Mouse (Mus musculus): ENCODE results near the gene Gm28035. TPM values are rescaled to one million over a fixed set of nuclear protein-coding genes. Genes with fewer than 3 reads are reported as not detected.

Gm28035 gene
- total and polyA plus RNA-seq, 3 experiments: 4.6 to 7.6 (median 6.0) TPM

DNA sequence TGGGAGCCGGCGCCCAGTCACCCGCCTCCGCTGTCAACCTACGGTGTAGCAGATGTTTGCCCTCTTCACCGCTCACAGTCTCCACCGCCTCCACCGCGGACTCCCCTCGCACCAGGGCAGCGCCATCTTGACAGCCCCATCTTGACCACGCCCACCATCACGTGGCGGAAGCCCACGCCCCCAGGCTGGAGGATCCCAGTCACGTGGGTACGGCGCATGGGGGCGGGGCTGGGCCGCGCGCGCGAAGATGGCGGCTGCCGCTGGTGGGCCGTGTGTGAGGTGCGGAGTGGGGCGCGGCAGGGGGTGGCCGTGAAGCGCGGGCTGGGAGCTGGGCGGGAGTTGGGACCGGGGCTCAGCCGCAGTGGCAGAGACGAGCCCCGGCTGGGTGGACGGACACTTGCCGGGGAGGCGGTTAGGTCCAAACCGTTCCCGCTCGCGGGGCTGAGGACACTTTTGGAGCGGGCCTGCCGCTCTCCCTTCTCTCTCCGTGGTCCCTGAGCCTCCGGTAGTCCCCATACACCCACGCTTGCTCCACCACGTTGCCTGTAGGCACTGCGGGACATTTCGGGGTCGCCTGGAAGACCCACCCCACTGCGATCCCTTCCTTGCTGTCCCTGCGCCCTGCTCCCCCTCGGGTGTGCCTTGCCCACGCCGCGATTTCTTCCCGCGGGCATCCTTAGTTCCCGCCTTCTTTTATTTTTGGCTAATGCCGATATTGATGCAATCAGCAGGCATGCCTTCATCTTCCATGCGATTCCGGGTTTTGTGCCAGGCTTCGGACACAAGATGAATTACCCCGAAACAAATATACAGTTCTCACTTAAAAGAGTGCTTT is 46.0 kb downstream of the Gm28035 start, which contains the start of the genes Dolk and Nup188:
Dolk (minus strand) TSS at position 143 of the 835 bp plus-strand sequence.
Nup188 (plus strand) TSS at position 206 of the 835 bp plus-strand sequence.
- peak within 1 kb of the TSS; percentile 90 for H3K9ac ChIP-seq (ENCODE audit: low read depth, low read length)

DNA sequence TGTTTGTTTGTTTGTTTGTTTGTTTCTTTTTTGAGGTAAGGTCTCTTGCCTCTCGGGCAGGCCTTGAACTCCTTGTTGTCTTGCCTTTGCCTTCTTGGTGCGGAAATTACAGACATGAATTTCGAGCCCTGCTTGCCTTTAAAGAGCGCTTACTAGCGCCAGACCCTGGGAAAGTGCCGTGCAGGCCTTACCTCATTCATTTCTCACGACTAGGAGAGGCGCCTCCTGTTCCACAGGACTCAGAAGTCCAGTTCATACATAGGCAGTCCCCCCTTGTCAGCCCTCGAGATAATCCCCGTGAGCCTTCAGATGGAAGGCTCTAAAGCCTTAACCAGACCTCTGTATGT is 46.6 kb downstream of the Gm28035 start:
- peaks cover 2% of the 10 kb centered on the region; the same call in 1 of the 2 replicates for H3K4me1 ChIP-seq (ENCODE audit: control insufficient read depth, insufficient read depth, low read length)
- DNase-seq: no peak
- intact Hi-C loops (cut with DNase I): loop anchor here (5.0 kb wide), 2 partner anchors 115 to 155 kb away; partner anchors contain the start of genes Endog and Tbc1d13
- no peak overlapping the region; the same call in 1 of the 2 replicates for H3K9ac ChIP-seq (ENCODE audit: low read depth, low read length)
- H3K36me3 ChIP-seq (ENCODE audit: control insufficient read depth, insufficient read depth, low read length): no peaks in the 10 kb centered on the region
- peaks cover 1% of the 10 kb centered on the region for H3K79me2 ChIP-seq (replicated peaks; ENCODE audit: control insufficient read depth, insufficient read depth, low read length)
- peak overlapping the region; percentile 78 for H3K27ac ChIP-seq
- H3K27me3 ChIP-seq (ENCODE audit: control insufficient read depth, insufficient read depth, low read length): no peaks in the 10 kb centered on the region
- under 1% methylated on average over 10 of the region's 10 CpGs for WGBS
- peak overlapping the region; percentile 89 for H3K4me3 ChIP-seq
- TF ChIP-seq CTCF (IDR thresholded peaks at IDR 0.05): no peak
- no peak for TF ChIP-seq POLR2A (IDR thresholded peaks at IDR 0.05; ENCODE audit: insufficient read depth, low read depth, low read length)
- TF ChIP-seq EP300 (IDR thresholded peaks at IDR 0.05; ENCODE audit: insufficient read depth, low read depth, low read length): no peak

More for the DNA sequence above, 46.0 kb downstream of the Gm28035 start, which contains the start of the genes Dolk and Nup188:
- Histone ChIP-seq H3K79me2 (replicated peaks; ENCODE audit: control insufficient read depth, insufficient read depth, low read length) (peaks cover 1% of the 10 kb centered on the region), H3K27me3 (ENCODE audit: control insufficient read depth, insufficient read depth, low read length) (no peaks in the 10 kb centered on the region), H3K27ac (peak within 1 kb of the TSS; percentile 78), H3K36me3 (ENCODE audit: control insufficient read depth, insufficient read depth, low read length) (no peaks in the 10 kb centered on the region), H3K4me1 (ENCODE audit: control insufficient read depth, insufficient read depth, low read length) (peaks cover 2% of the 10 kb centered on the region; the same call in 1 of the 2 replicates), H3K4me3 (peak within 1 kb of the TSS; percentile 89)
- intact Hi-C loops (cut with DNase I): loop anchor here (5.0 kb wide), 2 partner anchors 114 to 154 kb away; partner anchors contain the start of genes Endog and Tbc1d13
- peak; percentile 94 for TF ChIP-seq POLR2A (IDR thresholded peaks at IDR 0.05; ENCODE audit: insufficient read depth, low read depth, low read length)
- TF ChIP-seq CTCF (IDR thresholded peaks at IDR 0.05): no peak
- TF ChIP-seq EP300 (IDR thresholded peaks at IDR 0.05; ENCODE audit: insufficient read depth, low read depth, low read length): 0 out of 2 replicates have a peak, but pooled peaks have one; percentile 56
- peak; percentile 95 to 98 for DNase-seq
- 1% methylated on average over 68 of the region's 68 CpGs for WGBS

DNA sequence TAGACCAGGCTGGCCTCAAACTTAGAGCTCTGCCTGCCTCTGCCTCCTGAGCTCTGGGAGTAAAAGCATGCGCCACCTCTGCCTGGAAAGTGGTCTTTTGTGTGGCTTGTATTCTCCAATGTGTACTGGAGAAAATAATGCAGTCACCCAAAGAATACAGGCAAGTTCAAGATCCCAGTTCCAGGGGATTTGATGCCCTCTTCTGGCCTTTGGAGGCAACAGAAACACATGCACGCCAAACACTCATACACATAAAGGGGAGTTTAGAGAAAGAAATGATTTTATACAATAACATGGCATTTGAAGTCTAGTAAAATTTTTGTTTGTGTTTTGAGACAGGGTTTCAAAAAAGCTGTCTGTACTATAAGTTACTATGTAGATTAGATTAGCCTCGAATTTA is 59.2 kb downstream of the Gm28035 start:
- H3K4me1 ChIP-seq (ENCODE audit: control insufficient read depth, insufficient read depth, low read length): no peaks in the 10 kb centered on the region
- TF ChIP-seq CTCF (IDR thresholded peaks at IDR 0.05) (peak; percentile 64), EP300 (IDR thresholded peaks at IDR 0.05; ENCODE audit: insufficient read depth, low read depth, low read length) (no peak)
- no peaks in the 10 kb centered on the region for H3K79me2 ChIP-seq (replicated peaks; ENCODE audit: control insufficient read depth, insufficient read depth, low read length)
- DNase-seq: no peak
- H3K9ac ChIP-seq (ENCODE audit: low read depth, low read length): no peak overlapping the region
- no peak overlapping the region for H3K27ac ChIP-seq
- no peaks in the 10 kb centered on the region for H3K36me3 ChIP-seq (ENCODE audit: control insufficient read depth, insufficient read depth, low read length)
- WGBS: 70% methylated on average over 3 of the region's 3 CpGs
- intact Hi-C loops (cut with DNase I): no loop called here
- no peak overlapping the region for H3K4me3 ChIP-seq
- no peaks in the 10 kb centered on the region for H3K27me3 ChIP-seq (ENCODE audit: control insufficient read depth, insufficient read depth, low read length)

DNA sequence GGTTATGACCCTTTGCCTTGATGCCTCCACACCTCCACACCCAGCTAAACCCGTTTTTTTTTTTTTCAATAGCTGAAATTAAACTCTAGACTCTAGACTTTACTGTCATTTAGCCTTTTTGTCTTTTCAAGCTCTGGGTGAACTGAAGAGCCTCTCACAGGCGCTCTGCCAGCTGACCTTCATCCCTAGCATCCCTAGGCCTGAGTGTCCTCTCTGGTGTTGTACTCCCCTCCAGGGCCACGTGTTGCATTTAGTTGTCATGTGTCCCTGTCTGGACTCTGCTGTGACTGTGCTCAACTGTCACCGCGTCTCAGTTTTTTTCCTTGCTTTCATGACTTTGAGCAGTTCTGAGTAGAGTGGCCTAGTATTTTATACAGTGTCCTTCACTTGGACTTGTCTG is 59.6 kb downstream of the Gm28035 start:
- TF ChIP-seq CTCF (IDR thresholded peaks at IDR 0.05) (no peak), EP300 (IDR thresholded peaks at IDR 0.05; ENCODE audit: insufficient read depth, low read depth, low read length) (no peak), POLR2A (IDR thresholded peaks at IDR 0.05; ENCODE audit: insufficient read depth, low read depth, low read length) (no peak)
- Histone ChIP-seq H3K27me3 (ENCODE audit: control insufficient read depth, insufficient read depth, low read length) (no peaks in the 10 kb centered on the region), H3K27ac (no peak overlapping the region), H3K4me1 (ENCODE audit: control insufficient read depth, insufficient read depth, low read length) (no peaks in the 10 kb centered on the region), H3K79me2 (replicated peaks; ENCODE audit: control insufficient read depth, insufficient read depth, low read length) (no peaks in the 10 kb centered on the region), H3K36me3 (ENCODE audit: control insufficient read depth, insufficient read depth, low read length) (no peaks in the 10 kb centered on the region), H3K9ac (ENCODE audit: low read depth, low read length) (no peak overlapping the region), H3K4me3 (no peak overlapping the region)
- 88% methylated on average over 5 of the region's 5 CpGs for WGBS
- intact Hi-C loops (cut with DNase I): no loop called here
- no peak for DNase-seq

DNA sequence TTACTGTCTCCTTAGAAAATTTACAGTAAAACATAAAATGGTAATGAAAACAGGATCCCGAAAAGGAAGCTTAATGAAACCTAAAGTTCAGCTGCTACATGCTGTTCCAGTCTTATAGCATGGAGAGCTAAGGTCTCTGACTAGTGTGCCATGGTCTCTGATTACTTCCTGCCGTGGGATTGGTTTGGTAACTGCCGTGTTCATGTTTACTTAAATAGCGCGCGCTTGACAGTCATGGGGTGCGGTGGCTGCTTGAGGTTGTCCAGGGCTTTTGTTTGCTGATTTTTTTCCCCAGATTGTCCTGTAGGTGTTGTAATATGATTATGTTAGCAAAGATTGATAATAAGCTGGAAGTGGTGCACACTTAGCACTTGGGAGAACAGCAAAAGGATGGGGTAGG is 65.7 kb downstream of the Gm28035 start:
- 93% methylated on average over 7 of the region's 7 CpGs for WGBS
- no peak for DNase-seq
- intact Hi-C loops (cut with DNase I): no loop called here
- Histone ChIP-seq H3K36me3 (ENCODE audit: control insufficient read depth, insufficient read depth, low read length) (no peaks in the 10 kb centered on the region; the same call in 1 of the 2 replicates), H3K27me3 (ENCODE audit: control insufficient read depth, insufficient read depth, low read length) (no peaks in the 10 kb centered on the region), H3K79me2 (replicated peaks; ENCODE audit: control insufficient read depth, insufficient read depth, low read length) (no peaks in the 10 kb centered on the region), H3K27ac (no peak overlapping the region), H3K9ac (ENCODE audit: low read depth, low read length) (no peak overlapping the region), H3K4me3 (no peak overlapping the region), H3K4me1 (ENCODE audit: control insufficient read depth, insufficient read depth, low read length) (no peaks in the 10 kb centered on the region)
- TF ChIP-seq EP300 (IDR thresholded peaks at IDR 0.05; ENCODE audit: insufficient read depth, low read depth, low read length) (no peak), POLR2A (IDR thresholded peaks at IDR 0.05; ENCODE audit: insufficient read depth, low read depth, low read length) (no peak)

DNA sequence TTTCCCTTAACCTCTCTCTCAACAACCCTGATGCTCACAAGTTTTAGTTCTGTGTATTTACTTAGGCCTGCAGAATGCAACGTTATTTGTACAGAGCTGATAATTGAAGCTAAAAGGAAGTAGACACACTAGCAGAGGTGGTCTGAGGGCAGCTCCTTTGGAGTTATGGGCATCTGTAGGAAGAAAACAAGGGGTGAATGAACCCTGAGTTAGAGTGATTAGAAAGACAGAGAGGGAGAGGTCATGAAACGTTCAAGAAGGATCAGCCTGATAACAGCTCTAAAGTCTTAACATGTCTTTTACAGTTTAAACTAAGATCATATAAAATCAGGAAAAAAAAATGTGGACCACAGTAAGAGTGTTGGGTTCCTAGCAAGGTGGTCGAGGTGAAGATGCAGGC is 69.0 kb downstream of the Gm28035 start:
- Histone ChIP-seq H3K9ac (ENCODE audit: low read depth, low read length) (no peak overlapping the region), H3K36me3 (ENCODE audit: control insufficient read depth, insufficient read depth, low read length) (no peaks in the 10 kb centered on the region; the same call in 1 of the 2 replicates), H3K27ac (no peak overlapping the region), H3K79me2 (replicated peaks; ENCODE audit: control insufficient read depth, insufficient read depth, low read length) (no peaks in the 10 kb centered on the region), H3K27me3 (ENCODE audit: control insufficient read depth, insufficient read depth, low read length) (no peaks in the 10 kb centered on the region), H3K4me1 (ENCODE audit: control insufficient read depth, insufficient read depth, low read length) (no peaks in the 10 kb centered on the region), H3K4me3 (no peak overlapping the region)
- TF ChIP-seq POLR2A (IDR thresholded peaks at IDR 0.05; ENCODE audit: insufficient read depth, low read depth, low read length) (no peak), EP300 (IDR thresholded peaks at IDR 0.05; ENCODE audit: insufficient read depth, low read depth, low read length) (no peak), CTCF (IDR thresholded peaks at IDR 0.05) (no peak)
- DNase-seq: no peak
- WGBS: 73% methylated on average over 3 of the region's 3 CpGs
- intact Hi-C loops (cut with DNase I): no loop called here
